Mouse (Mus musculus) duodenum, adult 2 months (tissue): ENCODE measurements around the gene Glt6d1. TPM values are rescaled to one million over a fixed set of nuclear protein-coding genes. Genes with fewer than 3 reads are reported as not detected.

Experiments
- polyA plus RNA-seq: library from polyadenylated mRNA; depleted of rRNA; stranded (reverse); fragments of >200 nt; gene quantifications from 2 replicates; pipeline ENCODE4 v1.2.3, GENCODE M21; 2012; ENCODE audit warnings: low replicate concordance; rRNA removed

The Glt6d1 gene
- not detected in 2 replicates for polyA plus RNA-seq

GRCm38 (mm10) chr2:25815748-25816147, at the start of gene Glt6d1:
Gene Glt6d1, minus strand, starts transcription at chr2:25815848.

GRCm38 (mm10) chr2:25863337-25864131, 47.9 kb upstream of the Glt6d1 start, which contains the start of gene Kcnt1:
Gene Kcnt1, plus strand, starts transcription at chr2:25863734.

GRCm38 (mm10) chr2:25847226-25847625, 31.6 kb upstream of the Glt6d1 start, which contains the start of gene Sohlh1:
Gene Sohlh1, minus strand, starts transcription at chr2:25847248.

GRCm38 (mm10) chr2:25822806-25823205, 7.2 kb upstream of the Glt6d1 start, which contains the start of gene Lcn9:
Gene Lcn9, plus strand, starts transcription at chr2:25823153.

GRCm38 (mm10) chr2:25781957-25782356, 33.7 kb downstream of the Glt6d1 start, which contains the start of gene Gm13539:
Gene Gm13539, plus strand, starts transcription at chr2:25782257.

GRCm38 (mm10) chr2:25776717-25777116, 38.9 kb downstream of the Glt6d1 start, which contains the start of gene Lcn11:
Gene Lcn11, plus strand, starts transcription at chr2:25777017.

GRCm38 (mm10) chr2:25765269-25765668, 50.4 kb downstream of the Glt6d1 start, which contains the start of gene Lcn3:
Gene Lcn3, plus strand, starts transcription at chr2:25765569.

Other genes with a start within 250 kb of the Glt6d1 start
- gene Mamdc4, start 241.0 kb downstream of the Glt6d1 start, polyA plus RNA-seq, result 1.1 and 1.9 TPM in 2 replicates
- 19.8 and 30.6 TPM in 2 replicates for gene Phpt1, start 240.6 kb downstream of the Glt6d1 start, polyA plus RNA-seq
- gene Ajm1, start 234.1 kb downstream of the Glt6d1 start, polyA plus RNA-seq, result 1.4 and 1.7 TPM in 2 replicates
- 56.5 and 60.5 TPM in 2 replicates for gene Rabl6, start 207.3 kb downstream of the Glt6d1 start, polyA plus RNA-seq
- not detected in 2 replicates for gene Ccdc183, start 198.2 kb downstream of the Glt6d1 start, polyA plus RNA-seq
- 9.9 and 11.7 TPM in 2 replicates for gene Tmem141, start 193.8 kb downstream of the Glt6d1 start, polyA plus RNA-seq
- gene Fcna, start 187.8 kb downstream of the Glt6d1 start, polyA plus RNA-seq, result 0.89 and 1.2 TPM in 2 replicates
- not detected in 2 replicates for gene Lcn8, start 162.7 kb downstream of the Glt6d1 start, polyA plus RNA-seq
- gene Lcn5, start 157.9 kb downstream of the Glt6d1 start, polyA plus RNA-seq, result not detected in 2 replicates
- gene Lcn6, start 139.1 kb downstream of the Glt6d1 start, polyA plus RNA-seq, result not detected in 2 replicates
- not detected in 2 replicates for gene Lcn10, start 133.1 kb downstream of the Glt6d1 start, polyA plus RNA-seq
- not detected in 2 replicates for gene Obp2a, start 115.8 kb downstream of the Glt6d1 start, polyA plus RNA-seq
- gene Bmyc, start 109.1 kb downstream of the Glt6d1 start, polyA plus RNA-seq, result 28.7 and 33.0 TPM in 2 replicates
- not detected in 2 replicates for gene Obp2b, start 78.8 kb downstream of the Glt6d1 start, polyA plus RNA-seq
- gene Lcn3, start 50.3 kb downstream of the Glt6d1 start, polyA plus RNA-seq, result not detected in 2 replicates
- gene Lcn11, start 38.8 kb downstream of the Glt6d1 start, polyA plus RNA-seq, result not detected in 2 replicates
- not detected in 2 replicates for gene Gm13539, start 33.6 kb downstream of the Glt6d1 start, polyA plus RNA-seq
- gene Lcn9, start 7.3 kb upstream of the Glt6d1 start, polyA plus RNA-seq, result not detected in 2 replicates
- gene Sohlh1, start 31.4 kb upstream of the Glt6d1 start, polyA plus RNA-seq, result not detected in 2 replicates
- gene Kcnt1, start 47.9 kb upstream of the Glt6d1 start, polyA plus RNA-seq, result 2.1 and 2.4 TPM in 2 replicates
- gene Camsap1, start 167.4 kb upstream of the Glt6d1 start, polyA plus RNA-seq, result 1.7 and 2.2 TPM in 2 replicates
- 41.3 and 59.4 TPM in 2 replicates for gene Ubac1, start 205.9 kb upstream of the Glt6d1 start, polyA plus RNA-seq